Mouse (Mus musculus) heart, postnatal 0 days (tissue): ENCODE data around the gene Mrap2. TPM values are rescaled to one million over a fixed set of nuclear protein-coding genes. Genes with fewer than 3 reads are reported as not detected.

ENCODE experiments used
- ATAC-seq: fragments of 200-750 bp; cut with Nextera tagmentation; 2 replicates; pipeline ENCODE4 v1.8.0; 2017; ENCODE audit warnings: low read depth, moderate number of reproducible peaks, moderate library complexity; ENCODE audit not compliant: insufficient read depth
- DNase-seq: peaks from one replicate; pipeline ENCODE4 v3.0.0-alpha.2; 2016; ENCODE audit warnings: low spot score
- H3K27ac ChIP-seq: fragments of 300-500 bp; sonication (generic); 2 replicates; pipeline ENCODE4 v1.5.1; 2014; ENCODE audit warnings: low read depth, mild to moderate bottlenecking
- H3K27me3 ChIP-seq: fragments of 300-500 bp; sonication (generic); 2 replicates; pipeline ENCODE4 v1.6.1; 2014; ENCODE audit warnings: low read length, mixed read lengths; ENCODE audit not compliant: control insufficient read depth, insufficient read depth
- H3K36me3 ChIP-seq: fragments of 300-500 bp; sonication (generic); replicated peaks from 2 replicates; pipeline ENCODE4 v1.6.1; 2014; ENCODE audit warnings: low read length, mixed read lengths; ENCODE audit not compliant: control insufficient read depth, insufficient read depth
- H3K4me1 ChIP-seq: fragments of 300-500 bp; sonication (generic); 2 replicates; pipeline ENCODE4 v1.6.1; 2014; ENCODE audit warnings: antibody characterized with exemption; ENCODE audit not compliant: control insufficient read depth, insufficient read depth
- H3K4me2 ChIP-seq: fragments of 300-500 bp; sonication (generic); 2 replicates; pipeline ENCODE4 v1.6.1; 2014; ENCODE audit warnings: low read depth, mild to moderate bottlenecking, low read length, moderate library complexity
- H3K4me3 ChIP-seq: fragments of 300-500 bp; sonication (generic); 2 replicates; pipeline ENCODE4 v1.5.1; 2014; ENCODE audit warnings: low read depth, low read length
- H3K9ac ChIP-seq: fragments of 300-500 bp; sonication (generic); replicated peaks from 2 replicates; pipeline ENCODE4 v1.6.1; 2014; ENCODE audit warnings: low read depth, low read length, mixed read lengths
- H3K9me3 ChIP-seq: fragments of 300-500 bp; sonication (generic); replicated peaks from 2 replicates; pipeline ENCODE4 v1.6.1; 2016; ENCODE audit warnings: low read length; ENCODE audit not compliant: control insufficient read depth
- CTCF ChIP-seq: IDR thresholded peaks from 2 replicates; pipeline ENCODE4 v1.5.1; 2016; ENCODE audit warnings: antibody characterized with exemption, control low read depth, low read depth
- EP300 ChIP-seq: IDR thresholded peaks from 2 replicates; pipeline ENCODE4 v1.6.1; 2016; ENCODE audit warnings: antibody characterized with exemption, low read depth
- WGBS: fragments of 180-500 bp; shearing (Covaris S2); extraction: QIAGEN DNeasy Blood & Tissue Kit; methylation state at CpG from one replicate; pipeline ENCODE4 v1.1.7; 2014; 5-methylcytosine and 5-hydroxymethylcytosine counted together
- polyA plus RNA-seq: library from polyadenylated mRNA; unstranded; fragments of >200 nt; fragmentation: Nextera tagmentation; extraction: Ambion mirVana; gene quantifications from 2 replicates; pipeline ENCODE4 v1.2.1, GENCODE M21; 2015
- total RNA-seq: library from RNA; depleted of rRNA; stranded (reverse); fragments of >200 nt; gene quantifications from 2 replicates; pipeline ENCODE4 v1.2.3, GENCODE M21; 2014; ENCODE audit warnings: low replicate concordance; rRNA removed

Gene Mrap2
- total and polyA plus RNA-seq, 2 experiments from 2014 or later, result not detected

DNA sequence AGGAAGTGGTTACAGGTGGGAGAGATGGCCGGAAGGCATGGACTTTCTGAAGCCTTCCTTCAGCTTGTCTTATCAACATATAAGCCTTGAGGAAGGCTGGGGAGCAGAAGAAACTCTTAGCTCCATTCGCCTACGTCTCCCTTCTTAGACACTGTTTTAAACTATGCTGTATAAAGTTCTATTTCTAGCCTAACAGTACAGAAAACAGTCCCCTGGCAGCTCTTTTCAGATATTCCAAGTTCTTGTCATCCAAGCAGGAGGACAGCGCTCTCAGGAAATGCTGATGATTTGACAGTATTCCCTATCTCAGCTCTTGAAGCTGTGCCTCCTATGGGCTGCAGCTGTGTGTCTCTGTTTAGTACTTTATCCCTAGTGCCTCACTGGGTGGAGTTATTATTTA is 56.8 kb downstream of the Mrap2 start:
- no peaks in the 10 kb centered on the region for H3K9me3 ChIP-seq
- no peaks in the 10 kb centered on the region for H3K27me3 ChIP-seq
- no peaks in the 10 kb centered on the region for H3K4me1 ChIP-seq
- no peak overlapping the region for H3K27ac ChIP-seq
- peaks cover 58% of the 10 kb centered on the region for H3K36me3 ChIP-seq
- 93% methylated on average over 4 of the region's 4 CpGs for WGBS
- H3K4me3 ChIP-seq, result no peak overlapping the region
- DNase-seq, result no peak
- no peak overlapping the region for H3K4me2 ChIP-seq
- no peak for ATAC-seq
- no peak overlapping the region for H3K9ac ChIP-seq
- TF ChIP-seq CTCF, result no peak
- no peak for TF ChIP-seq EP300

DNA sequence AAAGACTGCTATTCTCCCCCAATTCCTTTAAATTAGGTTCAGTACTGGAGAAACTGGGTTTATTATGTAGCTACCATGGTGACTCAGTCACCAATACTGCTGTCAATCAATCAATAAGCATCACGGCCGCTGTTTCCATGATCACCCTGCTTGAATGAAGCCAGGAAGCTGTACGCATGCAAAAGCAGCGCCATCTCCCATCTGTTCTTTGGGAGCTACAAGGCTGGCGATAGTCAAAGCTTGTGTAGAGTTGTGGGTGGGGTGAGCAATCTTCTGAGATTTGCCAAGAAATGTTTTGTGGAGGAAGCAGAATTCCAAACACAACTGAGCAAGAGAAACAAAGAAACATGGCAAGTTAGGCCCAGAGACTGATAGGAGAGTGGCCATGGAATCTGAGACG is 58.3 kb downstream of the Mrap2 start:
- H3K4me2 ChIP-seq, result no peak overlapping the region
- no peak overlapping the region for H3K27ac ChIP-seq
- no peaks in the 10 kb centered on the region for H3K9me3 ChIP-seq
- no peak for DNase-seq
- H3K9ac ChIP-seq, result no peak overlapping the region
- no peak overlapping the region for H3K4me3 ChIP-seq
- TF ChIP-seq EP300 (no peak), CTCF (no peak)
- no peaks in the 10 kb centered on the region for H3K27me3 ChIP-seq
- H3K36me3 ChIP-seq, result peaks cover 59% of the 10 kb centered on the region
- no peak for ATAC-seq
- H3K4me1 ChIP-seq, result no peaks in the 10 kb centered on the region
- 90% methylated on average over 6 of the region's 6 CpGs for WGBS

DNA sequence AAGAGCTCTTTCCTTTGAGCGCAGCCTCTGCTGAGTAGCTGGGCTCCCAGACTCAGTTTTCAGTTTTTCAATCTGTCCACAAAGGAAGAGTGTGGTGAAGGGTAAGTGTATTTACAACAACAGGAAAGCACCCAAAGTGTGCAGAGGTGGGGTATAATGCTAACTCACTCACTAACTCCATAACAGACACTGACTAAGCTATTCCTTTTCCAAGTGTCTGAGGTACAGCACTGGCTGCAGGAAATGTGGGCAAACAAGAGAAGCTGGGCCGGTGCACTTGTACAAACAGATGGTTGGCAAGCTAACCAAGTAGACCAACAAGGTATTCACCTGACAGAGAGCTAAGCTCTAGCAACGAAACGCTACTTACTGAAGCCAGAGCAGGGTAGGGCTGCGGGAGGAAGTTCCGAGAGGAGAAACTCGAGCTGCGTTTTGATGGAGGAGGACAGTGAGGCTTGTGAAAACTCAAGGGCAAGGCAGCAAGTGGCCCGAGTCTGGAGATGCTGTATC is 66.8 kb downstream of the Mrap2 start:
- WGBS, result 91% methylated on average over 9 of the region's 9 CpGs
- ATAC-seq (no peak), DNase-seq (no peak)
- Histone ChIP-seq H3K4me3 (no peak overlapping the region), H3K9me3 (no peaks in the 10 kb centered on the region), H3K9ac (no peak overlapping the region), H3K27me3 (no peaks in the 10 kb centered on the region), H3K4me1 (no peaks in the 10 kb centered on the region), H3K36me3 (peaks cover 49% of the 10 kb centered on the region), H3K4me2 (no peak overlapping the region), H3K27ac (no peak overlapping the region)
- TF ChIP-seq EP300, result no peak
- TF ChIP-seq CTCF, result no peak

DNA sequence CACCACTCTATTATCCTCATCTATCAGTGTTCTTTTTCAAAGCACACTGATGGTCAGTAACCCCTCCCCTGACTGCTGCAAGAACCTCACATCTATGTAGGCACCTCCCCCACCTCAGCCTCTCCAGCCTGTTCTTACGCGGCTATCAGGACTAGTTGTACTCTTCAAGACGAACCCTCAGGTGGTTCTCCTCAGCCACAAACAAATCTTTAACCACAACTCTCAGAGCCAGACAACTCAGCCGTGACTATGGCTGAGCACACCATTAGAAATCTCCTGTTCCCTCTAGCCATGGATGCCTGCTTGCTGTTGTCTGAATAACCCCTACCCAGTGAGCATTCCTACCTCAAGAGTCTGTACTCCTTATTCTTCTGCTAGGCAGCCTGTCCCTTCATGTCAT is 69.1 kb downstream of the Mrap2 start:
- H3K4me3 ChIP-seq, result no peak overlapping the region
- no peaks in the 10 kb centered on the region for H3K27me3 ChIP-seq
- H3K27ac ChIP-seq, result no peak overlapping the region
- no peaks in the 10 kb centered on the region for H3K9me3 ChIP-seq
- TF ChIP-seq EP300, result no peak
- no peak for TF ChIP-seq CTCF
- ATAC-seq (no peak), DNase-seq (no peak)
- WGBS, result 73% methylated on average over 4 of the region's 4 CpGs
- H3K4me1 ChIP-seq, result no peaks in the 10 kb centered on the region
- H3K9ac ChIP-seq, result no peak overlapping the region
- peaks cover 46% of the 10 kb centered on the region for H3K36me3 ChIP-seq
- no peak overlapping the region for H3K4me2 ChIP-seq

Other genes starting within 250 kb of the Mrap2 start
- not detected in 2 replicates for gene Ripply2, start 128.8 kb upstream of the Mrap2 start, total RNA-seq
- 0.45 and 1.2 TPM in 2 replicates for gene Ripply2, start 128.8 kb upstream of the Mrap2 start, polyA plus RNA-seq
- 23.5 and 24.4 TPM in 2 replicates for gene Cyb5r4, start 122.3 kb upstream of the Mrap2 start, total RNA-seq
- 33.4 and 43.3 TPM in 2 replicates for gene Cyb5r4, start 122.3 kb upstream of the Mrap2 start, polyA plus RNA-seq
- gene Cep162, start 111.2 kb downstream of the Mrap2 start, total RNA-seq, result 2.0 and 2.2 TPM in 2 replicates
- 2.2 and 2.3 TPM in 2 replicates for gene Cep162, start 111.2 kb downstream of the Mrap2 start, polyA plus RNA-seq